Mouse (Mus musculus) midbrain, embryonic 12.5 days (tissue): ENCODE data around the gene Ptpn14. TPM values are rescaled to one million over a fixed set of nuclear protein-coding genes. Genes with fewer than 3 reads are reported as not detected.

Experiments
- ATAC-seq: fragments of 200-750 bp; cut with Nextera tagmentation; 2 replicates; pipeline ENCODE4 v1.8.0; 2017; ENCODE audit warnings: low read depth, moderate TSS enrichment, moderate library complexity; ENCODE audit not compliant: low FRiP score
- H3K27ac ChIP-seq: fragments of 300-500 bp; sonication (generic); replicated peaks from 2 replicates; pipeline ENCODE4 v1.5.1; 2016; ENCODE audit warnings: mild to moderate bottlenecking
- H3K27me3 ChIP-seq: fragments of 300-500 bp; sonication (generic); 2 replicates; pipeline ENCODE4 v1.6.1; 2016; ENCODE audit warnings: mild to moderate bottlenecking
- H3K36me3 ChIP-seq: fragments of 300-500 bp; sonication (generic); 2 replicates; pipeline ENCODE4 v1.6.1; 2016
- H3K4me1 ChIP-seq: fragments of 300-500 bp; sonication (generic); 2 replicates; pipeline ENCODE4 v1.6.1; 2016
- H3K4me2 ChIP-seq: fragments of 300-500 bp; sonication (generic); replicated peaks from 2 replicates; pipeline ENCODE4 v1.6.1; 2016; ENCODE audit warnings: mild to moderate bottlenecking, moderate library complexity
- H3K4me3 ChIP-seq: fragments of 300-500 bp; sonication (generic); 2 replicates; pipeline ENCODE4 v1.5.1; 2016; ENCODE audit warnings: mild to moderate bottlenecking
- H3K9ac ChIP-seq: fragments of 300-500 bp; sonication (generic); replicated peaks from 2 replicates; pipeline ENCODE4 v1.6.1; 2016; ENCODE audit warnings: mild to moderate bottlenecking, moderate library complexity
- H3K9me3 ChIP-seq: fragments of 300-500 bp; sonication (generic); 2 replicates; pipeline ENCODE4 v1.6.1; 2016; ENCODE audit warnings: mild to moderate bottlenecking
- WGBS: fragments of 180-500 bp; shearing (Covaris S2); methylation state at CpG from one replicate; pipeline ENCODE4 v1.1.7; 2016; 5-methylcytosine and 5-hydroxymethylcytosine counted together
- polyA plus RNA-seq: library from polyadenylated mRNA; unstranded; fragments of >200 nt; fragmentation: Nextera tagmentation; extraction: Ambion mirVana; gene quantifications from 2 replicates; pipeline ENCODE4 v1.2.1, GENCODE M21; 2016

Gene Ptpn14
- polyA plus RNA-seq, 1 experiment from 2014 or later = 4.0 TPM

DNA sequence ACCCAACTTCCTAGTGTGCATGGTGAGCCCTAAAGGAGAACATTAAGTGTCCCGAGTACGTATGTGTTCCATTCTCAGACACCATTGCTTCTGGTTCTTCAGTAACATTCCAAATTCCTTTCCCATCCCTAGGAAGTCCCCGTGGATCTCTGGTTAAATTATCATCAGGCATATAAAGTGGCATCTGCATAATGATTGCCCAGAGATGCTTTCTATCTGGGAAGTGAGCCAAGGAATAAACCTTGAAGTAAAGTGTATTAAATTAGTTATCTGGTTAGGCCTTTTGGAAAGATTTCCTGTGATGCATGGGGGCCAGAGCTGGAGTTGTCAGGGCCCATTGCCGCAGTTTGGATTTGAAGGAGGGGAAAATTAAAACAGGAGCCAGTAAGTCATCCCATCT is 144.0 kb downstream of the Ptpn14 start:
- no peak overlapping the region for H3K4me2 ChIP-seq
- H3K36me3 ChIP-seq = no peaks in the 10 kb centered on the region
- H3K4me1 ChIP-seq = no peaks in the 10 kb centered on the region
- H3K27ac ChIP-seq = no peak overlapping the region
- H3K9ac ChIP-seq = no peak overlapping the region
- H3K9me3 ChIP-seq = no peaks in the 10 kb centered on the region
- no peaks in the 10 kb centered on the region for H3K27me3 ChIP-seq
- WGBS = 95% methylated on average over 4 of the region's 4 CpGs
- no peak for ATAC-seq
- H3K4me3 ChIP-seq = no peak overlapping the region

- Histone ChIP-seq H3K4me2 (no peak overlapping the region), H3K36me3 (no peaks in the 10 kb centered on the region), H3K9ac (no peak overlapping the region), H3K4me1 (no peaks in the 10 kb centered on the region), H3K9me3 (no peaks in the 10 kb centered on the region), H3K27me3 (no peaks in the 10 kb centered on the region), H3K27ac (no peak overlapping the region), H3K4me3 (no peak overlapping the region)
- ATAC-seq = no peak
- 89% methylated on average over 8 of the region's 8 CpGs for WGBS
Measured at GRCm38 (mm10) chr1:189873591-189873990, 145.5 kb downstream of the Ptpn14 start.

GRCm38 (mm10) chr1:189875439-189875861 is 147.4 kb downstream of the Ptpn14 start:
- Histone ChIP-seq H3K4me1 (no peaks in the 10 kb centered on the region), H3K27ac (no peak overlapping the region), H3K4me3 (no peak overlapping the region), H3K36me3 (no peaks in the 10 kb centered on the region), H3K4me2 (no peak overlapping the region), H3K27me3 (no peaks in the 10 kb centered on the region), H3K9me3 (no peaks in the 10 kb centered on the region), H3K9ac (no peak overlapping the region)
- no peak for ATAC-seq
- 46% methylated on average over 6 of the region's 6 CpGs for WGBS

- H3K4me1 ChIP-seq = no peaks in the 10 kb centered on the region
- ATAC-seq = no peak
- H3K4me2 ChIP-seq = no peak overlapping the region
- no peak overlapping the region for H3K9ac ChIP-seq
- no peak overlapping the region for H3K4me3 ChIP-seq
- 90% methylated on average over 8 of the region's 8 CpGs for WGBS
- H3K36me3 ChIP-seq = no peaks in the 10 kb centered on the region
- no peak overlapping the region for H3K27ac ChIP-seq
- no peaks in the 10 kb centered on the region for H3K9me3 ChIP-seq
- no peaks in the 10 kb centered on the region for H3K27me3 ChIP-seq
Measured at GRCm38 (mm10) chr1:189876162-189876561, 148.1 kb downstream of the Ptpn14 start.

DNA sequence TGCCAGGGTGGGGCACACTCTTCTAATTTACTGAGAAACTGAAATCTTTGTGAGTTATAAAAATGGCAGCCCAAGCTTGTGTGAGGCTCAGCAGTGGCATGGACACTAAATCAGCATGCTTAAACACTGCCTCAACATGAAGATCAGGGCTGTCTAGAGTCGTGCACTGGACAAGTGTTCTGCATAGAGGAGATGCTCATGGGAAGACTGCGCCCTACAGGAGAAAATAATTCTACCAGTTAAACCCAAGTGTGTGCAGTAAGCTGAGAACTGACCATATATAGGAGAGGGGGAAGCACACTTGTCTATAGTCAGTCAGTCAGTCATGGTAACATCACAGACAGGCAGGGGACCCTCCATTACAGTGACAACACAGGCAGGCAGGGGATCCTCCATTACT is 151.1 kb downstream of the Ptpn14 start:
- Histone ChIP-seq H3K4me2 (no peak overlapping the region), H3K9ac (no peak overlapping the region), H3K27me3 (no peaks in the 10 kb centered on the region), H3K4me3 (no peak overlapping the region), H3K27ac (no peak overlapping the region), H3K36me3 (no peaks in the 10 kb centered on the region), H3K4me1 (0 out of 2 replicates have a peak, but pooled peaks cover under 1% of the 10 kb centered on the region), H3K9me3 (no peaks in the 10 kb centered on the region)
- WGBS = 71% methylated on average over 2 of the region's 2 CpGs
- ATAC-seq = no peak

DNA sequence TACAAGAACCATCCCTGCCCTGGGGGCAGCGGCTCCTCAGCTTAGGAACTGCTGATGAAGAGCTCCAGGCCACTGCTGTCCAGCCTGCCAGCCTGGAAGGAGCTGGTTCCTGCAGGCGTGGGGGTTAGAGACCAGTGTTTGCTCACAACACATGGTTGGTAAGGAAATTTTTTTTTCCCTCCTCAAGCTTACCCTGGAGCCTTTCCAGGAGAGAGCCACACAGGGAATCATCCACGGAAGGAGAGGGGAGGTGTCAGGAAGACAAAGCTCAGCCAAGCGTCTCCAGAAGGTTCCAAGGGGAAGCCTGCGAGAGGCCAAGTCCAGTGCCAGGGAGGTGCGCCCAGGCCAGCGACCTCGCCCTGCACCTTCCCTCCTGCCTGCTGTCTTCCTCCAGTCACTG is 151.9 kb downstream of the Ptpn14 start:
- ATAC-seq = no peak

DNA sequence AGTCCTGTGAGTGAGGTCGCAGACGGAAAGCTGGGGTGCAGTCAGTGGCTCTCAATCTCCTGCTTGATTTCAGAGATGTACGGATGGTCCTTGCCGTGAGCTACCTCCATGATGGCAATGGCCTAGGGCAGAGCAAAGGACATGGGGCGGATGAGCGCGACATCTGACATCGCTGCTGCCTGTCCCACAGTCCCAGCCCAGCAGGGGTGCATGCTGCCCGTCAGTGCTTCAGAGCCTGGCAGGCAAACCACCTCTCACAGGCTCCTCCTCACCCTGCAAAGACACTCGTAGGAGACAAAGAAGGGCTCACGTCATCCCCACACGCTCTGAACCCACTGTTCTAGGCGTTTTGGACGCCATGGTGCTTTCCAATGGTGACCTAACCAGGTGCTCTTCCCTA is 152.7 kb downstream of the Ptpn14 start:
- no peak overlapping the region for H3K4me3 ChIP-seq
- peaks cover 11% of the 10 kb centered on the region; the same call in 1 of the 2 replicates for H3K4me1 ChIP-seq
- H3K9me3 ChIP-seq = no peaks in the 10 kb centered on the region
- H3K4me2 ChIP-seq = no peak overlapping the region
- no peak for ATAC-seq
- WGBS = 81% methylated on average over 14 of the region's 14 CpGs
- peaks cover 3% of the 10 kb centered on the region; the same call in 1 of the 2 replicates for H3K27me3 ChIP-seq
- H3K27ac ChIP-seq = no peak overlapping the region
- no peak overlapping the region for H3K9ac ChIP-seq
- H3K36me3 ChIP-seq = no peaks in the 10 kb centered on the region

More for the DNA sequence above, 151.9 kb downstream of the Ptpn14 start:
- no peaks in the 10 kb centered on the region for H3K9me3 ChIP-seq
- no peak overlapping the region for H3K4me2 ChIP-seq
- H3K4me1 ChIP-seq = peaks cover 8% of the 10 kb centered on the region; the same call in 1 of the 2 replicates
- 77% methylated on average over 8 of the region's 8 CpGs for WGBS
- no peak overlapping the region for H3K9ac ChIP-seq
- no peaks in the 10 kb centered on the region for H3K36me3 ChIP-seq
- H3K4me3 ChIP-seq = no peak overlapping the region
- no peaks in the 10 kb centered on the region for H3K27me3 ChIP-seq
- no peak overlapping the region for H3K27ac ChIP-seq

- no peak overlapping the region for H3K27ac ChIP-seq
- H3K9me3 ChIP-seq = no peaks in the 10 kb centered on the region
- peaks cover 11% of the 10 kb centered on the region; the same call in 1 of the 2 replicates for H3K4me1 ChIP-seq
- H3K4me3 ChIP-seq = no peak overlapping the region
- H3K27me3 ChIP-seq = peaks cover 5% of the 10 kb centered on the region; the same call in 1 of the 2 replicates
- H3K36me3 ChIP-seq = no peaks in the 10 kb centered on the region
- H3K4me2 ChIP-seq = no peak overlapping the region
- no peak overlapping the region for H3K9ac ChIP-seq
- 0 out of 2 replicates have a peak, but pooled peaks have one; percentile 31 for ATAC-seq
- 52% methylated on average over 7 of the region's 7 CpGs for WGBS
Measured at GRCm38 (mm10) chr1:189882886-189883285, 154.8 kb downstream of the Ptpn14 start.

DNA sequence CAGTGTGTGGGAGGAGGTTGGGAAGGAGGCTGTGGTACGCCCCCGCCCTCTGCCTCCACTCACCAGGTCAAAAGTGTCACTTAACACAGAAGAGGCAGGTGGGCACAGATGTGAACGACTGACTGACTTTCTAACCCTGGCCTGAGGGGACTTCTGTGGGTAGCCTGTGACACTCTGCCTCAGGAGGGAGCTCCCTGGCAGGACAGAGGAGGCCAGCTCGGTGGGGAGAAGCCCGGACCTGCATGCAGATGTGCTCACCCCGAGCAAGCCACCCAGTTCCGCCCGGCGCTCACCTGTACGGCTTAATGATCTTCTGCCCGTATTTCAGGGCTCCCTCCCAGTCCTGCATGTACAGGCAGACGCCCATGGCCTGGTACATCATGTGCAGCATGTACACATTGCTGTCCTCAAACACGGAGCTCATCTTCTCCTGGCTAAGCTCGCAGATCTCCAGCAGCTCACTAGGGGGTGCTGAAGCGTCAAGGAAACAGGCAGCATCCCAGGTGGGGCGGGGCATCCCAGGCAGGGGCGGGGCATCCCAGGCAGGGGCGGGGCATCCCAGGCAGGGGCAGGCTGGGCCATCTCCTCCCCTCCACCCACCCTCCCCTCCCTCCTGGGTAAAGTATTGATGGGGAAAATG is 155.6 kb downstream of the Ptpn14 start:
- peak; percentile 10 for ATAC-seq
- H3K27ac ChIP-seq = no peak overlapping the region

DNA sequence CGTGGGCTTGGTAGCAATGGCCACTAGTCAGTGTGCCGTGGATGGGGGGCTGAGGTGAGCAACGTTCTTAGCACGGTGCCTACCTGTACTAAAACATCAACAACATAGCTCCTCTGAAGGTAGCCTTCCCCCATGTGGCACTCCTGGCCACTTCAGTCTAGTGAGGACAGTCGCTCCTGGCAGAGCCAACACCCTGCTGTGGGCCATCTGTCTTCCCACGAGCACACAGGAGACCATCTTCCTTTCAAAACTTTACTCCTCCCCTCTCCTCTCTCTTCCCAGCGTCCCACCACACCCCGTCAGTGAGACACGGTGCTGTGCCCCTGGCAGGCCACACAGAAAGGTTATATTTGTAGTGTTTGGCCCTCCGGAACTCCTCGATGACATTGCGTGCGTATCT is 156.9 kb downstream of the Ptpn14 start:
- ATAC-seq = no peak
- no peaks in the 10 kb centered on the region for H3K9me3 ChIP-seq
- WGBS = 65% methylated on average over 13 of the region's 13 CpGs
- H3K4me2 ChIP-seq = no peak overlapping the region
- H3K9ac ChIP-seq = peak overlapping the region; percentile 43; the same call in 1 of the 2 replicates
- no peak overlapping the region for H3K4me3 ChIP-seq
- H3K36me3 ChIP-seq = no peaks in the 10 kb centered on the region
- no peak overlapping the region for H3K27ac ChIP-seq
- H3K4me1 ChIP-seq = peaks cover 20% of the 10 kb centered on the region; the same call in 1 of the 2 replicates
- H3K27me3 ChIP-seq = peaks cover 5% of the 10 kb centered on the region; the same call in 1 of the 2 replicates

More for the DNA sequence above, 155.6 kb downstream of the Ptpn14 start:
- Histone ChIP-seq H3K4me3 (no peak overlapping the region), H3K9me3 (no peaks in the 10 kb centered on the region), H3K4me2 (no peak overlapping the region), H3K27me3 (peaks cover 5% of the 10 kb centered on the region; the same call in 1 of the 2 replicates), H3K36me3 (no peaks in the 10 kb centered on the region), H3K4me1 (peaks cover 11% of the 10 kb centered on the region; the same call in 1 of the 2 replicates), H3K9ac (no peak overlapping the region)
- 35% methylated on average over 18 of the region's 18 CpGs for WGBS

DNA sequence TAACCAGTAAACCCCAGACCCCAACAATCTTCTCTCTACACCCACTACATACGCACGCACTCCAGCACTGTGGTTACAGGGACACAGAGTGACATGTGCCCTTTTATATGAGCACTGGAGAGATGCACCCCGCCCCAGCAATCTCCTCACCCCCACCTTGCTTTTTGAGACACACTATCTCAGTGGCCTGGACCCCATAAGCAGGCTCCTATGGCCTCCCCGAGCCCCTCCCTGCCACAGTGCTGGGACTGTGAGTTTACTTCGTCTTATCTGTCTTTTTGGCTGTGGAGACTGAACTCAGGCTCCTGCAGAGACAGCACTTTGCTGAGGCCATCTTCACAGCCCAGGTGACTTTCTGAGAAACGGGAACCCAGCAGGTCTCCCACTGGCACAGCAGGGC is 157.9 kb downstream of the Ptpn14 start:
- H3K27ac ChIP-seq = no peak overlapping the region
- H3K36me3 ChIP-seq = no peaks in the 10 kb centered on the region
- no peak for ATAC-seq
- H3K9ac ChIP-seq = no peak overlapping the region
- no peak overlapping the region for H3K4me2 ChIP-seq
- H3K4me1 ChIP-seq = peaks cover 20% of the 10 kb centered on the region; the same call in 1 of the 2 replicates
- H3K4me3 ChIP-seq = no peak overlapping the region
- WGBS = 80% methylated on average over 6 of the region's 6 CpGs
- peaks cover 5% of the 10 kb centered on the region; the same call in 1 of the 2 replicates for H3K27me3 ChIP-seq
- no peaks in the 10 kb centered on the region for H3K9me3 ChIP-seq

- WGBS = 36% methylated on average over 7 of the region's 7 CpGs
- Histone ChIP-seq H3K27ac (no peak overlapping the region), H3K9ac (no peak overlapping the region), H3K9me3 (no peaks in the 10 kb centered on the region), H3K4me2 (no peak overlapping the region), H3K27me3 (peaks cover 5% of the 10 kb centered on the region; the same call in 1 of the 2 replicates), H3K4me3 (no peak overlapping the region), H3K36me3 (no peaks in the 10 kb centered on the region), H3K4me1 (peaks cover 20% of the 10 kb centered on the region; the same call in 1 of the 2 replicates)
- peak; percentile 31; the same call in 1 of the 2 replicates for ATAC-seq
Measured at GRCm38 (mm10) chr1:189887518-189887917, 159.4 kb downstream of the Ptpn14 start.
